8 mouse cellular contexts compared by ENCODE assay signal in the genomic region with DNA sequence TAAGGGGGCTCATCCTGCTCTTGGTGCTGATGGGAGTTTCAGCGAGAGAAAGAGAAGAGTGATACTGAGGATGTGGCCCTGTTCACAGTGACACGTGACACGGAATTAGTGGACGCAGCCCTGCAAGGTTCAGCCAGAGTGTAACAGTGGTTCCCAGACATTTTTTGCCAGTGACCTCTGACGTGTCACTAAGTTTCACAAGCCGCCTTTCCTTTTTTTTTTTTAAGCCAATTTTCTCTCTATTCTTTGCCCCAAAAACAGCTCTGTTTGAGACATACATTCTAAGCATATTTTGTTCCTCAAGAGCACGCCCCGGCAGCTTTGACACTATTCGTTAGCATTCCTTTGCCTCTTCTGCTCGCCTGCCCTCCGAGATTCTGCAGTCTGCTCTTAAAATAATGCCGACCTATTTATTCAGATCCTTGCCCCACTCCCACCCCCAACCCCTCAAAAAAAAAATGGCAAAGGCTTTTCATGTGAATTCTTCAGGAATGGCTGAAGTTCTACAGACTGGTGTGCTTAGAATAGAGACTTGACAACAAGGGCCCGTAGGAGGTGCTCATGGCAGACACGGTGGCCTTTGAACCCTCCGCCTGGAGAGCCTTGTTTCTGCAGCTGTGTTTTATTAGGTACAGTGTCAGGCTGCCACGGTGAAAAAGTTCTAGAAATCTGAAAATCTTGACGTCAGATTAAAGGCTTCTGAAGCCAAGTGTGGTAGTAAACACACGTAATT.
A peak's percentile ranks its signal among the peaks of the same experiment; 100 is the strongest.
DNase-seq lines count a peak whose midpoint lies in the region; ATAC-seq lines count a peak whose summit lies in the region.

No protein-coding gene starts in this region.

- 41% methylated on average over 18 of the region's 18 CpGs for WGBS in midbrain, embryonic 10.5 days
- 21% methylated on average over 18 of the region's 18 CpGs for WGBS in midbrain, embryonic 16.5 days
- WGBS in heart, embryonic 16.5 days = 40% methylated on average over 18 of the region's 18 CpGs
- 36% methylated on average over 18 of the region's 18 CpGs for WGBS in stomach, embryonic 16.5 days

- no peaks in the 10 kb centered on the region for H3K36me3 ChIP-seq in midbrain, embryonic 10.5 days
- H3K36me3 ChIP-seq in midbrain, embryonic 16.5 days (ENCODE audit: control insufficient read depth, insufficient read depth, low read length) = no peaks in the 10 kb centered on the region
- no peaks in the 10 kb centered on the region for H3K36me3 ChIP-seq in heart, embryonic 16.5 days (ENCODE audit: control insufficient read depth, insufficient read depth)
- no peaks in the 10 kb centered on the region for H3K36me3 ChIP-seq in stomach, embryonic 16.5 days (ENCODE audit: control insufficient read depth, insufficient read depth, low read length)

- no peak overlapping the region for H3K4me2 ChIP-seq in midbrain, embryonic 16.5 days (ENCODE audit: low read length)
- H3K4me2 ChIP-seq in heart, embryonic 16.5 days (ENCODE audit: low read depth, low read length) = no peak overlapping the region
- peak overlapping the region; percentile 19; the same call in 1 of the 2 replicates for H3K4me2 ChIP-seq in stomach, embryonic 16.5 days (ENCODE audit: low read depth, low read length)

- H3K27me3 ChIP-seq in midbrain, embryonic 10.5 days (ENCODE audit: low read depth, poor library complexity, severe bottlenecking) = no peaks in the 10 kb centered on the region
- no peaks in the 10 kb centered on the region for H3K27me3 ChIP-seq in midbrain, embryonic 16.5 days (ENCODE audit: control insufficient read depth, insufficient read depth, low read depth, low read length)
- no peaks in the 10 kb centered on the region for H3K27me3 ChIP-seq in heart, embryonic 16.5 days (ENCODE audit: control insufficient read depth, insufficient read depth, low read length)
- H3K27me3 ChIP-seq in stomach, embryonic 16.5 days (ENCODE audit: control insufficient read depth, insufficient read depth, low read length) = no peaks in the 10 kb centered on the region

- peak; percentile 42 for DNase-seq in midbrain, embryonic 10.5 days (ENCODE audit: low spot score)
- DNase-seq in kidney, postnatal 25 days = peak; percentile 65 to 66
- no peak for DNase-seq in cerebellum, postnatal 10 days
- DNase-seq in urinary bladder, adult 2 months (ENCODE audit: low spot score) = no peak
- DNase-seq in urinary bladder, postnatal 4 days (ENCODE audit: low spot score in 2 of 2) = no peak

- H3K4me3 ChIP-seq in midbrain, embryonic 10.5 days = no peak overlapping the region
- no peak overlapping the region for H3K4me3 ChIP-seq in midbrain, embryonic 16.5 days (ENCODE audit: low read depth, low read length)
- no peak overlapping the region for H3K4me3 ChIP-seq in heart, embryonic 16.5 days (ENCODE audit: low read length)
- no peak overlapping the region for H3K4me3 ChIP-seq in stomach, embryonic 16.5 days (replicated peaks; ENCODE audit: low read length)

- H3K27ac ChIP-seq in midbrain, embryonic 10.5 days (replicated peaks) = peak overlapping the region; percentile 68
- H3K27ac ChIP-seq in midbrain, embryonic 16.5 days (ENCODE audit: low read length) = no peak overlapping the region
- peak overlapping the region; percentile 28 for H3K27ac ChIP-seq in heart, embryonic 16.5 days (ENCODE audit: low read length)
- peak overlapping the region; percentile 48; the same call in 1 of the 2 replicates for H3K27ac ChIP-seq in stomach, embryonic 16.5 days (ENCODE audit: low read length)

- H3K4me1 ChIP-seq in midbrain, embryonic 10.5 days = peaks cover 67% of the 10 kb centered on the region
- H3K4me1 ChIP-seq in midbrain, embryonic 16.5 days (ENCODE audit: control insufficient read depth, insufficient read depth, low read length) = peaks cover 12% of the 10 kb centered on the region
- peaks cover 39% of the 10 kb centered on the region for H3K4me1 ChIP-seq in heart, embryonic 16.5 days (ENCODE audit: control insufficient read depth, insufficient read depth, low read length)
- H3K4me1 ChIP-seq in stomach, embryonic 16.5 days (ENCODE audit: control insufficient read depth, insufficient read depth, low read length) = peaks cover 33% of the 10 kb centered on the region

- no peaks in the 10 kb centered on the region for H3K9me3 ChIP-seq in midbrain, embryonic 10.5 days (replicated peaks)
- no peaks in the 10 kb centered on the region for H3K9me3 ChIP-seq in midbrain, embryonic 16.5 days (replicated peaks; ENCODE audit: control insufficient read depth, low read length, poor library complexity, severe bottlenecking)
- H3K9me3 ChIP-seq in heart, embryonic 16.5 days (replicated peaks; ENCODE audit: control insufficient read depth, low read length) = no peaks in the 10 kb centered on the region
- no peaks in the 10 kb centered on the region for H3K9me3 ChIP-seq in stomach, embryonic 16.5 days (replicated peaks; ENCODE audit: control insufficient read depth, low read length)

- no peak for ATAC-seq in midbrain, embryonic 16.5 days
- no peak for ATAC-seq in heart, embryonic 16.5 days (replicated peaks; ENCODE audit: extremely low read depth, insufficient read depth, low FRiP score)
- ATAC-seq in stomach, embryonic 16.5 days (ENCODE audit: insufficient read depth, low FRiP score) = no peak

- no peak overlapping the region for H3K9ac ChIP-seq in midbrain, embryonic 16.5 days (ENCODE audit: low read depth, low read length)
- H3K9ac ChIP-seq in heart, embryonic 16.5 days (ENCODE audit: low read length) = peak overlapping the region; percentile 21; the same call in 1 of the 2 replicates
- H3K9ac ChIP-seq in stomach, embryonic 16.5 days (ENCODE audit: low read length) = 0 out of 2 replicates have a peak overlapping the region, but pooled peaks have one; percentile 22

Comparison
In these comparisons a context has a peak if more than half of its experiments do, and no peak if none do; other contexts are left out.
1. DNase-seq: peak in midbrain, embryonic 10.5 days (single experiment) and kidney, postnatal 25 days (2 of 2); none in cerebellum, postnatal 10 days (0 of 2), urinary bladder, adult 2 months (single experiment) and urinary bladder, postnatal 4 days (0 of 2).